Mouse (Mus musculus): ENCODE measurements around the gene Slc25a13. TPM values are rescaled to one million over a fixed set of nuclear protein-coding genes. Genes with fewer than 3 reads are reported as not detected.

The Slc25a13 gene
- polyA plus RNA-seq, 1 experiment from 2014 or later, result 8.7 TPM

GRCm38 (mm10) chr6:6133556-6134050, 83.4 kb downstream of the Slc25a13 start:
- no peaks in the 10 kb centered on the region for H3K4me1 ChIP-seq (replicated peaks)
- H3K9me3 ChIP-seq, result peaks cover 6% of the 10 kb centered on the region; the same call in 1 of the 2 replicates
- no peaks in the 10 kb centered on the region for H3K27me3 ChIP-seq
- no peak overlapping the region for H3K4me2 ChIP-seq (replicated peaks)
- WGBS, result 89% methylated on average over 8 of the region's 8 CpGs
- H3K27ac ChIP-seq, result no peak overlapping the region
- no peak overlapping the region for H3K9ac ChIP-seq (replicated peaks)
- no peak overlapping the region for H3K4me3 ChIP-seq (replicated peaks)
- no peak for ATAC-seq
- 0 out of 2 replicates have a peak, but pooled peaks cover 5% of the 10 kb centered on the region for H3K36me3 ChIP-seq

GRCm38 (mm10) chr6:6132047-6132446, 84.9 kb downstream of the Slc25a13 start:
- 81% methylated on average over 5 of the region's 5 CpGs for WGBS
- no peak for ATAC-seq

GRCm38 (mm10) chr6:6125620-6126019, 91.4 kb downstream of the Slc25a13 start:
- WGBS, result 86% methylated on average over 3 of the region's 3 CpGs
- no peaks in the 10 kb centered on the region for H3K9me3 ChIP-seq
- ATAC-seq, result no peak

More at GRCm38 (mm10) chr6:6132047-6132446, 84.9 kb downstream of the Slc25a13 start:
- no peak overlapping the region for H3K4me2 ChIP-seq (replicated peaks)
- H3K27ac ChIP-seq, result no peak overlapping the region
- H3K4me1 ChIP-seq (replicated peaks), result no peaks in the 10 kb centered on the region
- no peaks in the 10 kb centered on the region for H3K27me3 ChIP-seq
- H3K9ac ChIP-seq (replicated peaks), result no peak overlapping the region
- H3K9me3 ChIP-seq, result peaks cover 3% of the 10 kb centered on the region; the same call in 1 of the 2 replicates
- no peak overlapping the region for H3K4me3 ChIP-seq (replicated peaks)
- H3K36me3 ChIP-seq, result 0 out of 2 replicates have a peak, but pooled peaks cover 2% of the 10 kb centered on the region

GRCm38 (mm10) chr6:6121904-6122303, 95.1 kb downstream of the Slc25a13 start:
- Histone ChIP-seq H3K36me3 (no peaks in the 10 kb centered on the region), H3K27me3 (no peaks in the 10 kb centered on the region), H3K4me2 (replicated peaks) (no peak overlapping the region), H3K4me3 (replicated peaks) (no peak overlapping the region), H3K9ac (replicated peaks) (no peak overlapping the region), H3K4me1 (replicated peaks) (no peaks in the 10 kb centered on the region), H3K27ac (no peak overlapping the region), H3K9me3 (no peaks in the 10 kb centered on the region)
- 94% methylated on average over 5 of the region's 5 CpGs for WGBS
- no peak for ATAC-seq

More at GRCm38 (mm10) chr6:6125620-6126019, 91.4 kb downstream of the Slc25a13 start:
- H3K27ac ChIP-seq, result no peak overlapping the region
- H3K9ac ChIP-seq (replicated peaks), result no peak overlapping the region
- H3K4me3 ChIP-seq (replicated peaks), result no peak overlapping the region
- no peak overlapping the region for H3K4me2 ChIP-seq (replicated peaks)
- H3K36me3 ChIP-seq, result no peaks in the 10 kb centered on the region
- no peaks in the 10 kb centered on the region for H3K27me3 ChIP-seq
- H3K4me1 ChIP-seq (replicated peaks), result no peaks in the 10 kb centered on the region

GRCm38 (mm10) chr6:6120841-6121240, 96.1 kb downstream of the Slc25a13 start:
- no peak overlapping the region for H3K4me2 ChIP-seq (replicated peaks)
- H3K9me3 ChIP-seq, result no peaks in the 10 kb centered on the region
- H3K36me3 ChIP-seq, result no peaks in the 10 kb centered on the region
- H3K27me3 ChIP-seq, result no peaks in the 10 kb centered on the region
- H3K27ac ChIP-seq, result no peak overlapping the region
- no peak overlapping the region for H3K9ac ChIP-seq (replicated peaks)
- ATAC-seq, result no peak
- 90% methylated on average over 4 of the region's 4 CpGs for WGBS
- no peak overlapping the region for H3K4me3 ChIP-seq (replicated peaks)
- no peaks in the 10 kb centered on the region for H3K4me1 ChIP-seq (replicated peaks)

GRCm38 (mm10) chr6:6115771-6116170, 101.2 kb downstream of the Slc25a13 start:
- H3K9ac ChIP-seq (replicated peaks), result no peak overlapping the region
- no peak overlapping the region for H3K4me3 ChIP-seq (replicated peaks)
- peaks cover 6% of the 10 kb centered on the region; the same call in 1 of the 2 replicates for H3K4me1 ChIP-seq (replicated peaks)
- no peak overlapping the region for H3K27ac ChIP-seq
- no peaks in the 10 kb centered on the region for H3K27me3 ChIP-seq
- ATAC-seq, result no peak
- WGBS, result 83% methylated on average over 8 of the region's 8 CpGs
- H3K9me3 ChIP-seq, result no peaks in the 10 kb centered on the region
- H3K36me3 ChIP-seq, result no peaks in the 10 kb centered on the region
- H3K4me2 ChIP-seq (replicated peaks), result no peak overlapping the region

- Histone ChIP-seq H3K4me2 (replicated peaks) (no peak overlapping the region), H3K36me3 (no peaks in the 10 kb centered on the region; the same call in 1 of the 2 replicates), H3K4me1 (replicated peaks) (peaks cover 6% of the 10 kb centered on the region; the same call in 1 of the 2 replicates), H3K27ac (no peak overlapping the region), H3K9me3 (no peaks in the 10 kb centered on the region), H3K27me3 (no peaks in the 10 kb centered on the region), H3K4me3 (replicated peaks) (no peak overlapping the region), H3K9ac (replicated peaks) (no peak overlapping the region)
- no peak for ATAC-seq
- WGBS, result 92% methylated on average over 7 of the region's 7 CpGs
These were observed 103.2 kb downstream of the Slc25a13 start for GRCm38 (mm10) chr6:6113776-6114175.

GRCm38 (mm10) chr6:6112767-6113528, 104.0 kb downstream of the Slc25a13 start:
- H3K4me1 ChIP-seq (replicated peaks), result peaks cover 6% of the 10 kb centered on the region; the same call in 1 of the 2 replicates
- no peaks in the 10 kb centered on the region; the same call in 1 of the 2 replicates for H3K36me3 ChIP-seq
- ATAC-seq, result no peak
- no peaks in the 10 kb centered on the region for H3K27me3 ChIP-seq
- no peak overlapping the region for H3K4me3 ChIP-seq (replicated peaks)
- H3K27ac ChIP-seq, result no peak overlapping the region
- H3K9me3 ChIP-seq, result no peaks in the 10 kb centered on the region
- no peak overlapping the region for H3K4me2 ChIP-seq (replicated peaks)
- WGBS, result 58% methylated on average over 10 of the region's 10 CpGs
- H3K9ac ChIP-seq (replicated peaks), result no peak overlapping the region

GRCm38 (mm10) chr6:6107419-6107966, 109.5 kb downstream of the Slc25a13 start:
- Histone ChIP-seq H3K27ac (no peak overlapping the region), H3K36me3 (no peaks in the 10 kb centered on the region; the same call in 1 of the 2 replicates), H3K9me3 (no peaks in the 10 kb centered on the region), H3K4me2 (replicated peaks) (no peak overlapping the region), H3K27me3 (no peaks in the 10 kb centered on the region), H3K9ac (replicated peaks) (no peak overlapping the region), H3K4me1 (replicated peaks) (peaks cover 2% of the 10 kb centered on the region; the same call in 1 of the 2 replicates), H3K4me3 (replicated peaks) (no peak overlapping the region)
- WGBS, result 65% methylated on average over 5 of the region's 5 CpGs
- ATAC-seq, result no peak

GRCm38 (mm10) chr6:6105586-6105985, 111.4 kb downstream of the Slc25a13 start:
- Histone ChIP-seq H3K4me2 (replicated peaks) (no peak overlapping the region), H3K36me3 (no peaks in the 10 kb centered on the region; the same call in 1 of the 2 replicates), H3K4me3 (replicated peaks) (no peak overlapping the region), H3K27me3 (no peaks in the 10 kb centered on the region), H3K27ac (no peak overlapping the region), H3K4me1 (replicated peaks) (no peaks in the 10 kb centered on the region), H3K9me3 (no peaks in the 10 kb centered on the region), H3K9ac (replicated peaks) (no peak overlapping the region)
- 74% methylated on average over 9 of the region's 9 CpGs for WGBS
- ATAC-seq, result no peak

GRCm38 (mm10) chr6:6103469-6103868, 113.5 kb downstream of the Slc25a13 start:
- no peak overlapping the region for H3K9ac ChIP-seq (replicated peaks)
- no peak overlapping the region for H3K27ac ChIP-seq
- 65% methylated on average over 2 of the region's 2 CpGs for whole genome bisulfite sequencing
- ATAC-seq, result no peak
- H3K9me3 ChIP-seq, result no peaks in the 10 kb centered on the region
- no peaks in the 10 kb centered on the region for H3K36me3 ChIP-seq
- H3K4me2 ChIP-seq (replicated peaks), result no peak overlapping the region
- no peak overlapping the region for H3K4me3 ChIP-seq (replicated peaks)
- no peaks in the 10 kb centered on the region for H3K27me3 ChIP-seq
- H3K4me1 ChIP-seq (replicated peaks), result no peaks in the 10 kb centered on the region

- WGBS, result 72% methylated on average over 4 of the region's 4 CpGs
- no peaks in the 10 kb centered on the region for H3K9me3 ChIP-seq
- H3K9ac ChIP-seq (replicated peaks), result no peak overlapping the region
- no peaks in the 10 kb centered on the region for H3K36me3 ChIP-seq
- H3K4me3 ChIP-seq (replicated peaks), result no peak overlapping the region
- no peak overlapping the region for H3K27ac ChIP-seq
- no peak overlapping the region for H3K4me2 ChIP-seq (replicated peaks)
- ATAC-seq, result no peak
- H3K27me3 ChIP-seq, result no peaks in the 10 kb centered on the region
- no peaks in the 10 kb centered on the region for H3K4me1 ChIP-seq (replicated peaks)
These were observed 115.4 kb downstream of the Slc25a13 start for GRCm38 (mm10) chr6:6101605-6102004.

Data from midbrain, embryonic 13.5 days (tissue).